Mouse (Mus musculus): ENCODE measurements around the gene Mgat5. TPM values are rescaled to one million over a fixed set of nuclear protein-coding genes. Genes with fewer than 3 reads are reported as not detected.

Mgat5 gene
- total and polyA plus RNA-seq, 2 experiments = 1.9 to 3.8 TPM

GRCm38 (mm10) chr1:127242151-127242887, 37.5 kb downstream of the Mgat5 start:
- no peak overlapping the region for H3K9ac ChIP-seq (ENCODE audit: low read depth, low read length)
- TF ChIP-seq POLR2A (IDR thresholded peaks at IDR 0.05; ENCODE audit: extremely low read depth, insufficient read depth, low read length) (no peak), CTCF (IDR thresholded peaks at IDR 0.05; ENCODE audit: low read depth, low read length) (no peak)
- H3K79me2 ChIP-seq (ENCODE audit: control insufficient read depth, insufficient read depth, low read length) = no peaks in the 10 kb centered on the region
- 79% methylated on average over 15 of the region's 15 CpGs for WGBS
- no peaks in the 10 kb centered on the region for H3K36me3 ChIP-seq (ENCODE audit: control insufficient read depth, insufficient read depth, low read length)
- peak overlapping the region; percentile 22; the same call in 1 of the 2 replicates for H3K27ac ChIP-seq (replicated peaks; ENCODE audit: insufficient read depth, low read depth, low read length)
- peaks cover 3% of the 10 kb centered on the region; the same call in 1 of the 2 replicates for H3K4me1 ChIP-seq (ENCODE audit: control insufficient read depth, insufficient read depth, low read length)
- no peaks in the 10 kb centered on the region for H3K27me3 ChIP-seq (ENCODE audit: control insufficient read depth, insufficient read depth, low read length)
- DNase-seq (ENCODE audit: extremely low read depth, low read depth, low spot score) = no peak
- no peak overlapping the region; the same call in 1 of the 2 replicates for H3K4me3 ChIP-seq (ENCODE audit: insufficient read depth, low read depth, low read length)

- peak; percentile 27 for DNase-seq (ENCODE audit: extremely low read depth, low read depth, low spot score)
Measured at GRCm38 (mm10) chr1:127242888-127243588, 38.2 kb downstream of the Mgat5 start.

GRCm38 (mm10) chr1:127244054-127244770, 39.4 kb downstream of the Mgat5 start:
- Histone ChIP-seq H3K79me2 (ENCODE audit: control insufficient read depth, insufficient read depth, low read length) (no peaks in the 10 kb centered on the region), H3K36me3 (ENCODE audit: control insufficient read depth, insufficient read depth, low read length) (no peaks in the 10 kb centered on the region), H3K27me3 (ENCODE audit: control insufficient read depth, insufficient read depth, low read length) (no peaks in the 10 kb centered on the region), H3K4me1 (ENCODE audit: control insufficient read depth, insufficient read depth, low read length) (peaks cover 3% of the 10 kb centered on the region; the same call in 1 of the 2 replicates), H3K27ac (replicated peaks; ENCODE audit: insufficient read depth, low read depth, low read length) (no peak overlapping the region), H3K9ac (ENCODE audit: low read depth, low read length) (no peak overlapping the region), H3K4me3 (ENCODE audit: insufficient read depth, low read depth, low read length) (no peak overlapping the region)
- TF ChIP-seq CTCF (IDR thresholded peaks at IDR 0.05; ENCODE audit: low read depth, low read length) = no peak
- no peak for TF ChIP-seq POLR2A (IDR thresholded peaks at IDR 0.05; ENCODE audit: extremely low read depth, insufficient read depth, low read length)
- 76% methylated on average over 11 of the region's 11 CpGs for WGBS
- DNase-seq (ENCODE audit: extremely low read depth, low read depth, low spot score) = peak; percentile 12

More at GRCm38 (mm10) chr1:127242888-127243588, 38.2 kb downstream of the Mgat5 start:
- Histone ChIP-seq H3K36me3 (ENCODE audit: control insufficient read depth, insufficient read depth, low read length) (no peaks in the 10 kb centered on the region), H3K9ac (ENCODE audit: low read depth, low read length) (no peak overlapping the region), H3K27ac (replicated peaks; ENCODE audit: insufficient read depth, low read depth, low read length) (peak overlapping the region; percentile 22; the same call in 1 of the 2 replicates), H3K27me3 (ENCODE audit: control insufficient read depth, insufficient read depth, low read length) (no peaks in the 10 kb centered on the region), H3K79me2 (ENCODE audit: control insufficient read depth, insufficient read depth, low read length) (no peaks in the 10 kb centered on the region), H3K4me1 (ENCODE audit: control insufficient read depth, insufficient read depth, low read length) (peaks cover 3% of the 10 kb centered on the region; the same call in 1 of the 2 replicates), H3K4me3 (ENCODE audit: insufficient read depth, low read depth, low read length) (no peak overlapping the region; the same call in 1 of the 2 replicates)
- WGBS = 61% methylated on average over 6 of the region's 6 CpGs
- TF ChIP-seq CTCF (IDR thresholded peaks at IDR 0.05; ENCODE audit: low read depth, low read length) = no peak
- no peak for TF ChIP-seq POLR2A (IDR thresholded peaks at IDR 0.05; ENCODE audit: extremely low read depth, insufficient read depth, low read length)

GRCm38 (mm10) chr1:127246158-127246557, 41.3 kb downstream of the Mgat5 start:
- H3K4me1 ChIP-seq (ENCODE audit: control insufficient read depth, insufficient read depth, low read length) = peaks cover 2% of the 10 kb centered on the region; the same call in 1 of the 2 replicates

GRCm38 (mm10) chr1:127248433-127248832, 43.6 kb downstream of the Mgat5 start:
- 25% methylated on average over 1 of the region's 1 CpGs for WGBS
- Histone ChIP-seq H3K27me3 (ENCODE audit: control insufficient read depth, insufficient read depth, low read length) (no peaks in the 10 kb centered on the region), H3K4me1 (ENCODE audit: control insufficient read depth, insufficient read depth, low read length) (peaks cover 2% of the 10 kb centered on the region; the same call in 1 of the 2 replicates), H3K79me2 (ENCODE audit: control insufficient read depth, insufficient read depth, low read length) (no peaks in the 10 kb centered on the region), H3K36me3 (ENCODE audit: control insufficient read depth, insufficient read depth, low read length) (peaks cover 1% of the 10 kb centered on the region), H3K4me3 (ENCODE audit: insufficient read depth, low read depth, low read length) (no peak overlapping the region), H3K27ac (replicated peaks; ENCODE audit: insufficient read depth, low read depth, low read length) (no peak overlapping the region), H3K9ac (ENCODE audit: low read depth, low read length) (no peak overlapping the region)
- DNase-seq (ENCODE audit: extremely low read depth, low read depth, low spot score) = peak; percentile 23
- TF ChIP-seq POLR2A (IDR thresholded peaks at IDR 0.05; ENCODE audit: extremely low read depth, insufficient read depth, low read length) (no peak), CTCF (IDR thresholded peaks at IDR 0.05; ENCODE audit: low read depth, low read length) (no peak)

More at GRCm38 (mm10) chr1:127246158-127246557, 41.3 kb downstream of the Mgat5 start:
- no peak for DNase-seq (ENCODE audit: extremely low read depth, low read depth, low spot score)
- WGBS = 93% methylated on average over 6 of the region's 6 CpGs
- Histone ChIP-seq H3K36me3 (ENCODE audit: control insufficient read depth, insufficient read depth, low read length) (peaks cover 1% of the 10 kb centered on the region; the same call in 1 of the 2 replicates), H3K27ac (replicated peaks; ENCODE audit: insufficient read depth, low read depth, low read length) (no peak overlapping the region), H3K9ac (ENCODE audit: low read depth, low read length) (no peak overlapping the region), H3K27me3 (ENCODE audit: control insufficient read depth, insufficient read depth, low read length) (no peaks in the 10 kb centered on the region), H3K79me2 (ENCODE audit: control insufficient read depth, insufficient read depth, low read length) (no peaks in the 10 kb centered on the region), H3K4me3 (ENCODE audit: insufficient read depth, low read depth, low read length) (no peak overlapping the region)
- TF ChIP-seq CTCF (IDR thresholded peaks at IDR 0.05; ENCODE audit: low read depth, low read length) (no peak), POLR2A (IDR thresholded peaks at IDR 0.05; ENCODE audit: extremely low read depth, insufficient read depth, low read length) (no peak)

All from liver, adult 2 months (tissue).